Mouse (Mus musculus) urinary bladder, adult 2 months (tissue): ENCODE measurements around the gene Ppp1r16b. TPM values are rescaled to one million over a fixed set of nuclear protein-coding genes. Genes with fewer than 3 reads are reported as not detected.

Source experiments
- DNase-seq: peaks from one replicate; pipeline ENCODE4 v3.0.0; 2022; ENCODE audit warnings: low spot score
- polyA plus RNA-seq: library from polyadenylated mRNA; depleted of rRNA; stranded (reverse); fragments of >200 nt; gene quantifications from 2 replicates; pipeline ENCODE4 v1.2.3, GENCODE M21; 2012

Gene Ppp1r16b
- polyA plus RNA-seq, 1 experiment, result 0.95 TPM

- no peak for DNase-seq
Observed at GRCm38 (mm10) chr2:158668433-158669010, 3.3 kb downstream of the Ppp1r16b start.

GRCm38 (mm10) chr2:158669199-158670195 lies 4.3 kb downstream of the Ppp1r16b start:
- no peak for DNase-seq

DNA sequence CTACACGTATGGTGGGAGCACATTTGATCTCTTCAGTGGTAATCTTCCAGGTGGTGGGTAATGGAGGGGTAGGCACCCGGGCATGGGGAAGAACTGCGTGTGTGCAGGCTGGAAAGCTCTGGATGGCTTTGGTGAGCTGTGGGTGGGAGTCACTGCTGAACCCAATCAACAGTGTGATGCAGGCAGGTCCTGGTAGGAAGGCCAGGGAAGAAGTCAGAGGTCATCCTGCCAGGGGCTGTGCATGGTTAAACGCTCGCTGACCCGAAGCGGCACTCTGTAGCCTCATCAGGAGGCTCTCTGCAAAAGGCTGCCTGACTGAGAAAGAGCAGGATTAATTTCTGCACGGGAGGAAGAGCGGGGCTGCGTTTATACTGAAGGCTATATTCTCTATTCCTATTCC lies 5.4 kb downstream of the Ppp1r16b start:
- DNase-seq, result no peak

- DNase-seq, result no peak
Observed at GRCm38 (mm10) chr2:158672829-158673228, 7.6 kb downstream of the Ppp1r16b start.

- no peak for DNase-seq
Observed at GRCm38 (mm10) chr2:158673493-158673892, 8.3 kb downstream of the Ppp1r16b start.

GRCm38 (mm10) chr2:158674131-158674530 lies 8.9 kb downstream of the Ppp1r16b start:
- DNase-seq, result no peak

DNA sequence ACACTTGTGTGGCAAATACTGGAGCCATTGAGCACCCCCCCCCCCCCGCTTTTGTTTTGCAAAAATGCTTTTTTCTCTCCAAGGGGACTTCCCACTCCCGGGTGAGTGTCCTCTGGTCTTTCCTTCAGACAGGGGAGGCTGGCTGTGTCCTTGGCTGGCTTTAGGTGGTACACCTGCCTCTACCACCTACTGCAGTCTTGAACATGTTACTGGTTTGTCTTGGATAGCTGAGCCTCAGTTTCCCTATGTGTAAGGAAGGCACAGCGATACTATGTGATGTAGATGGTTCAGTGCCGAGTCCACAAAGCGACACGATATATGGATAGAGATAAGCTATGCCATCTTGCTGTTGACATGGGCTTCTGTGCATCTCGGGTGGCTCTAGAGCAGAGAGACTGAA lies 9.6 kb downstream of the Ppp1r16b start:
- no peak for DNase-seq

GRCm38 (mm10) chr2:158675161-158675560 lies 10.0 kb downstream of the Ppp1r16b start:
- DNase-seq, result no peak

GRCm38 (mm10) chr2:158675907-158676533 lies 10.8 kb downstream of the Ppp1r16b start:
- DNase-seq, result no peak

DNA sequence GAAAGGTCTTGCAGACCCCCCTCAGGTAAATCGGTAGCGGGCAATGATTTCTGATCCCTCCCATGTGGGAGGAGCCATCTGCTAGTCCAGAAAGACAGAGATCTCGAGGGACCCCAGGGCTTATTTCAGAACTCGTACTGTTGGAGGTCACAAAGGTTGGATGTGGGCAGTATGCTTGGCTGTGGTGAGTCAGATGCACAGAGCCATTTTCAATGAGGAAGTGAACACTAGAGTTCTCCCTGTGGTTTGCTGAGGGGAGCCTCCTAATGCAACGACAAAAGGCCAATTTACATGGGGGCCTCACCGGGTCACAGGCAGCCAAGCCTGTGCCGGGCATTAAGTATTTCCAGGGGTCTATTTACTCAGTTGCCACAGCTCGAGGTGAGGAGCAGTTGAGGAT lies 12.7 kb downstream of the Ppp1r16b start:
- no peak for DNase-seq

DNA sequence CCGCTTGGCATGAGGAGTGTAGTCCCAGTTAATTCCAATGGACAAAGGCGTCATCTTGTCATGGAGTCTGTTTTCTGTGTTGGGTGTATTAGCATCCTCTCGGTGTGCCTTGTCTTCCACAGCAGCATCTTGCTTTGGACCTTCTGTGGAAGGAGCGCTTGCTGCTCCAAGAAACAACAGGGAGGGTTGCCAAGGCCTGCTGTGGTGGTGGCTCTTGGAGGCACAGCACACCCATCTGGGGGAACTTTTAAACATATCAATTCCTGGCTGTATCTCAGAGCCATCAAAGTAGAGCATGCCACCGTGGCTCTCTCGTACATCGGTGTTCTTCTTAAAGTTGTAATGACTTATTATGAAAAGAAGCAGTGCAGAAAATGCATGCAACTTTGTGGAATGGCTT lies 13.9 kb downstream of the Ppp1r16b start:
- DNase-seq, result no peak

GRCm38 (mm10) chr2:158680357-158680889 lies 15.2 kb downstream of the Ppp1r16b start:
- DNase-seq, result no peak

- DNase-seq, result no peak
Observed at GRCm38 (mm10) chr2:158681714-158682113, 16.5 kb downstream of the Ppp1r16b start.

DNA sequence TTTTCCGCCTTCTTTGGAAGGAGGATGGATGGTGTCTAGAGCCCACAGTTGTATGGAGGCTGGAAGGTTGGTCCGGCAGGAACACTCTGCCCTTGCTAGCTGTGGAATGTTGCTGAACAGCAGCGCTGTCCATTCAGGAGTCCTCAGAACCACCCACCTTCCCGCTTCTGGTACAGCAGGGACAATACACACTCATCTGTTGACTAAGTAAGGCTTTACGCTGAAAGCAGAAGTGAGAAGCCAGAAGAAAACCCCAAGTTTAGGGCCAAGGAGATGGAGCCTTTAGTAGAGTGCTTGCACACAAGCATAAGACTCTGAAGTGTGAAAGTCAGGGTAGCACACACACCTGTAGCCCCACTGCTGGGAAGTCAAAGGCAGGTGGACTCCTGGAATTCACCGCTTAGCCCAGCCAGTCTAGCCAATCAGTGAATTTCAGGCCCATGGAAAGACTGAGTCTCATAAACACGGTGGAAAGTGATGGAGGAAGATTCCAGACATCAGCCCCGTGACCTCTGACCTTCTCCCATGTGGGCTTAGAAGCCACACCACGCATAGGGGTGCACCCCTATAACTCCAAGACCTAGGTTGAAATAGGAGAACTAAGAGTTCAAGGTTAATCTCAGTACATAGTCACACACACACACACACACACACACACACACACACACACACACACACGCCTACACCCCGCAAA lies 17.3 kb downstream of the Ppp1r16b start:
- no peak for DNase-seq

DNA sequence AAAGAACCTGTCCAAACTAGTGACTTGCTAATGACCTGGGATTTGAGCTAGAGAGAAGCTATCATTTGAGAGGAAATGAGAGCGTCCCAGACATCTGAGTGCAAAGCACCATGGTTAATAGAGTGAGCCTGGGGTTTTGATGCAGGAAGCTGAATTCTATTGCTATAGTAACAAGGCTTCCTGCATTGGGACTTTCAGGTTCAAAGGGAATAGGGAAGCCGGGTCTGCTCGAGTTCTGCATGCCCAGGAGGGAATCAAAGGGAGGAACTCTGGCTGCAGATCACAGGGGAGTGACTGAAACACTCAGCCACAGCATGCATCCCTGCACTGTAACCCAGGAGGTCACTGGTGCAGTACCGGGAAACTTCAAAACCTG lies 17.8 kb downstream of the Ppp1r16b start:
- no peak for DNase-seq

DNA sequence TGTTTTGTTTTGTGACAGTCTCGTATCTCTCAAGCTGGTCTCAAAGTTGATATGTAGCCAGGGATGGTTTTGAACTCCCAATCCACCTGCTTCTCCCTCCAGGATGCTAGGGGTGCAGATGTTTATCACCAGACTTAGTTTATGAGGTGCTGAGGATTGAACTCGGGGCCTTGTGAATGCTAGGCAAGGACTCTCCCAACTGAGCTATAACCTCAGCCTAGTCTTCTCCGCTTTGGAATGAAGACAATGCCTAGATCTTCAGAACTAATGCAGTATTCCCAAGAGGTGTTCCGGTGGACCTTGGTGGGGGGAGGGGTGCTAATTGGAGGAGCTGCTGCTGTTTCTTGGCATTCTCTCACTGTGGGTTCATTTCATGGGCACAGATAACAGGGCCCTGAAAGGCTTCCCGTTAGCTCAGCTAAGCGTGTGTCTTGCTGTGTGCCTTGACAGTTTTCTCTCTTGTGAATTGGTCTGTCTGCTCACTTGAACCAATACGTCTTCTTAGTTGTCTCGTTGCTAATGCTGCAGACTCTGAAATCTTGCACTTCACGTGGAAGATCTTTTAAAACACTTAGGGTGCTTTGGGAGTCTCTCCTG lies 19.1 kb downstream of the Ppp1r16b start:
- DNase-seq, result no peak

GRCm38 (mm10) chr2:158684910-158685309 lies 19.7 kb downstream of the Ppp1r16b start:
- no peak for DNase-seq

- DNase-seq, result no peak
Observed at GRCm38 (mm10) chr2:158686394-158686793, 21.2 kb downstream of the Ppp1r16b start.

DNA sequence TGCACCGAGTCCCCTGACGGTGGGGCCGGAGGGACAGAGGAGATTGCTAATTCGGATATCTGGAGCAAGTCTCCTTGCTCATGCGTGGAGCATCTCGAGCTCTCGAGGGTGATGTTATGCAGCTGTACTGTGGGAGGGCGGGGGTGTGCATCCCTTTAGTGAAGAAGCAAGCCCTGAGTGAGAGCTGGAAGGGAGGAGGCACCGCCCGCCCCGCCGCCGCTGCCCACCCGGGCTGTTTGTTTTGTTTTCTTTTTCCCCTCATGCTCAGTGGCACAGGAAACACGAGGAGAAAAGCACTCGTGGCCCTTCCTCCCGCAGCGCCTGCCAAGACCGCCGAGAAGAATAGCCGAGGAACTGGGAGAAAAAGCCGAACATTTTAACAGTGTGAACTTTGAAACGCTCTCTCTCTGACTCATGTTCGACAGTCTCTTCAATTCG lies 22.6 kb downstream of the Ppp1r16b start:
- no peak for DNase-seq

GRCm38 (mm10) chr2:158689060-158689459 lies 23.9 kb downstream of the Ppp1r16b start:
- no peak for DNase-seq

GRCm38 (mm10) chr2:158689640-158690039 lies 24.4 kb downstream of the Ppp1r16b start:
- DNase-seq, result no peak
